Mouse (Mus musculus): Measurements from ENCODE around the gene Med10.

Med10 gene

DNA sequence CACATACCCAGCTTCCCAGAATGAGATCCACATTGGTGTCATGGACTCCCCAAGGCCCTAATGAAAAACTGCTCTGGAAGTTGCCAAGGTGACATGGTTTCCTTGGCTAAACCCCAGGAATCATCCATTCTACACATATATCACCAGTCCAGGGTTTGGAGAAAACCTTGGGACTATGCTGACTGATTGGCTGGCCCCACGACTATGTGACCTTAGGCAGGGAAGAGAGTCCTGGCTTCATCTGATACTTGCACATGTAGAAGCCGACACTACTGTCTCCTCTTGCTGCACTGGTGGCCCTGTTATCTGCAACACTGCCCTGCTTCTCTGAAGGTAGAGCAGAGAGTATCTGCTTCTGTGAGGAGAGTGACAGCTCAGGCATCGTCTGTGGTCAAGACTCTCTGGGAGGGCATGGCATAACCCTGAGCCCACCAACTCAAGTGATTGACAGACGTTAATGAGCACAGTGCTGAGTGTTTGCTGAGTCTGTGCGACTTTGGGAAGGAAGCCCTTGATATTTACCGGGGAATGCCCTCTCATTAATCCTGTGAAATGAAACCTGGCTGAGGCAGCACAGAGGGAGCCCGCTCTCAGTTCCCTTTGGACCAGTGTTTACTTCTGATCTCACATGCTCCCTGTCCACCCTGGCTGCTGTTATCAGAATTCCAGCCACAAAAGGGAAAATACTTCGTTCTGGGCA lies 23.4 kb downstream of the Med10 start:
- peak in 1 of 2 experiments; percentile 83 for DNase-seq (ENCODE audit: inconsistent age in 2 of 2, low spot score in 1 of 2)

DNA sequence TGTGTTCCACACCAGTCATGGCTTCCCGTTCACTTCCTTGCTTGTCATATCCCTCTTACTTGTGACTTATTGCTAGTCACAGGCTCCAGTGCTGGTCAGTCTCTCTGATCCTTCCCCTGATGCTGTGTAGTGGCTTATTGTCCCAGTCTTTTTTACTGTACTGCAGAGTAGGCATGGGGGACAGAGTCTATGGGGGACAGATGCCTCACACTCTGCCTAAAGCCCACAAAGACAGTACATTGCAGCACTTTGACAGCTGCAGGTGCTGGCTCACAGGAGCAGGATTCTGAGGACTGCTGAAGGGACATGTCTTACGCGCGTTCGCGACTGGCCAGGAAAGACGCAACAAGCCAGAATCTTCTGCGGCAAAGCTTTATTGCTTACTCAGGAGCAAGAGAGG lies 28.4 kb downstream of the Med10 start:
- DNase-seq (ENCODE audit: inconsistent age in 2 of 2, low spot score in 1 of 2): no peak

DNA sequence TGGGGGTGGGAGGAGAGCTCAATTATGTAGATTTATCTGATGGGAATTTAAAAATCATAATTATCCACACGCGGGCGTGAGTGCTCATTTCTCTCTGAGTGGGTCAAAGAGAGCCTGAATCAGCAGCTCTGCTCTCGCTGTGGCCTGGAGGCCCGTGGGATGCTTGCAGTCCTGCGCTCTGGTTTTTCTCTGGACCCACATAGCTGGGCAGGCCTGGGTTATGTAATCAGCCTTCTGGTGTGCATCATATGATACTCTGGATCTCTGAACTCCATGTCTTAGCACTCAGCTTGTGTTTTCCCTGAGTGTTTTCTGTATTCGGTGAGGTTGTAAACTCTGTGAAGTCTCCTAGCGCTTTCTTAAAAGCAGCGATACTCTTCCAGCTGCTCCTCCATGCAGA lies 30.4 kb downstream of the Med10 start:
- DNase-seq (ENCODE audit: inconsistent age in 2 of 2, low spot score in 1 of 2): no peak

DNA sequence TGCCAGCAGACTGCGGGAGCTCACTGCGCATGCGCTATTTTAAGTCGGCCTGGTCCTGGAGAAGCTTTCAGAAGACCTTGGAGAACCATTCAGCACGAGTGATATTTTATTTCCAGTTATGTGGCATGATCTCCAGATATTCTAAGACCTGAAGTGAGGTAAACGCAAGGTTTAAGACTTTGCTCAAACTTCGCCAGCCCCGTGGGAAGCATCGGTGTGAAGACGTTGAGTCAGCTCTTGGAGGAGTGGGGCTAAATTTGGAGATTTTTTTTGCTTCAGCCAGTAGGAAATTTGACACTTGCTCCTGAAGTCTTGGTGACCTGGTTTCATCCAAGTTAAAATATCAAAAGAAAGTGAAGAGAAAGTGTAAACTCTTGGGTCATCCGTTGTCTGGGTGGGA lies 31.2 kb downstream of the Med10 start:
- DNase-seq (ENCODE audit: inconsistent age in 2 of 2, low spot score in 1 of 2): no peak

DNA sequence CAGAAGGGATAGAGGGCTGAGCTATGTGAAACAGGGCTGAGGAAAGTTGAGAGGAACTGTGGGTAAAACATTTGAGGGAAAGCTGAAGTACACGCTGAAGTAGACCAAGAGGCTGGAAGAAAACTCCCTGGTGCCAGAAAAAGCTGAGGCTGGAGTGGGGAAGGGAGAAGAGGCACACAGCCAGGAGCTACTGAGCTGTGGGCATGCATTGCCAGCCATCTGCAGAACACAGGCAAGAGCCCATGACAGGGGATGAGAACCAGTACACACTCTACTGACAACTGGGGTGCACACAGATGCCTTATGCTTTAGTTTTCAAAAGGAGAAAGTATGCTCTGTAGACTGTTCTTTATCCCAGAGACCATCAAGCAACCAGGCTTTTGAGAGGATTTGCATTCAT lies 43.4 kb downstream of the Med10 start:
- no peak for DNase-seq (ENCODE audit: inconsistent age in 2 of 2, low spot score in 1 of 2)

DNA sequence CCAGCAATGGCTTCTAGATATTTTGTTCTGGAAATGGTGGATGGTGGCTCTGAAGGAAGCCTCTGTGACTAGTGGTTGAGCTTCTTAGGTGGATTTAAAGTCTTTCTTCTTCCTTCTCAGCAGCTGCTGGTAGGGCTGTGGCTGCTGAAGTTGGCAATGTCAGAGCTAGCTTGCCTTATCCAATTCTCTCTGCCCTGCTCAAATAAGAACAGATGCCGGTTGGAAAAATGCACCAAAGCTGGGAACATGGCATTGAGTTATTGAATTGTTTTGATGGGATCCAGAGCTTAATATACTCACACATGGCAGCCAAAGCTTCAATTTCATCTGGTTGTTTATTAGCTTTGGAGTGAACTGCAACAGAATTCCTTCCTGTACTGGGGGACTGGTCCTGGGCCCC lies 47.4 kb downstream of the Med10 start:
- DNase-seq (ENCODE audit: inconsistent age in 2 of 2, low spot score in 1 of 2): no peak

DNA sequence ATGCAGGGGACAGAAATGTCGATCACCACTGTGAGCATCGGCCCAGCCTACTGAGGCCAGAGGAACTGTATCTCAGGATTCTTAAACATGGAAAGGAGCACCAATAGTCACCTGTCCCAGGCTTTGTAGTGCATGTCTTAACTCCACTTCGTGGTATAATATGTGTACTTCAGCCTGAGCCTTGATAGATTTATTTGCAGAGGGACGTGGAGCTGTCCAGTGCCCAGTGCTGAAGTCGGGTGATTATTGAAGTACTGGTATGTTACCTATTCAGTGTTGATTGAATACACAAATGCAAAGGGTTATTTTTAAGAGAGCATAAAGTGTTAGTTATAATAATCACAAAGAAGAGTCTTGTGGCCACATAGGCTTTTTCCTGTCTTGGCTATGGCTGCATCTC lies 50.1 kb downstream of the Med10 start:
- peak in 1 of 2 experiments; percentile 49 for DNase-seq (ENCODE audit: inconsistent age in 2 of 2, low spot score in 1 of 2)

DNA sequence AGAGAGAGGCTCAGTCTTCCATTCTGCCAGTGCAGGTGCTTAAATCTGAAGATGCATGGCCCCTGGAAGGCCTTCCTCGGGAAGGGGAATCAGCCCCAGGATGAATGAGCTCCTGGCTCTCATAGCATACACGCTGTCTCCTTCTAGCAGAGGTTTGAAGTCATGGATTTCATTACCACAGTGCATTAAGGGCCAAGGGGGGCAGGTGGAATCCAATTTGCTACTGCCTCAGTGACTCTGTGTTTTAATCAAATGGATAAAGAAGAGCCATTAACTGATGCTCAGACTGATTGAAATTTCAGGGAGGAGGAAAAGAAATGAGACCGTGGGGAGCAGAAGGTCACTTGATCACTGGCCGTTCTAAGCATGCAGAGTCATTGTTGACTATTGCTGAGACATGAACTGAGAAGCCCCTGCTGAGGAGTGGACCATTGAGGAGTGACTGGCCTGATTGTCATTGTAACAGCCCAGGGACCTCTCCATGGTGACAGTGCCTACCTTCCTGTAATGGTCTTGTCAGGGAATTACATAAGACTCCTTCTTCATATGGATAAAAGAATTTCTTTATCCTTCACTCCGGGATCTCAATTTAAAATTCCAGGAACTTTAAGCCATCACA lies 51.3 kb downstream of the Med10 start:
- DNase-seq (ENCODE audit: inconsistent age in 2 of 2, low spot score in 1 of 2): no peak

DNA sequence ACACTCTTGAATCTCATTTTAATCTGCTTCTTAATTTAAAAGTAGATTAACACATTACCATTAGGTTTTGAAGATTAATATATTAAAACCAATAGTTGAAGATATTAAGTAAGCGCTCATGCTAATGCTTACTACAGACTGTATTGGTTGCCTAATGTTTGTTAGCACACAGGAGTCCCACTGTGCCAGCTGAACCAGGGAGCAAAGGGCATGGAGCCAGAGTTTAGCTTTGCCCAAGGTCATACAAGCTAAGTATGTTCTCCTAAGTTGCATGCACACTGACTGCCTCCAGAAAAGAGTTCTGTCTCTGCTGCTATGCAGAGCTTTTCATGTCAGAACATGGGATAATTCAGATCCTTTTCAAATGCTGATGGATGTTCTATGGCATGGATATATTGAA lies 53.7 kb downstream of the Med10 start:
- peak in 1 of 2 experiments; percentile 49 for DNase-seq (ENCODE audit: inconsistent age in 2 of 2, low spot score in 1 of 2)

DNA sequence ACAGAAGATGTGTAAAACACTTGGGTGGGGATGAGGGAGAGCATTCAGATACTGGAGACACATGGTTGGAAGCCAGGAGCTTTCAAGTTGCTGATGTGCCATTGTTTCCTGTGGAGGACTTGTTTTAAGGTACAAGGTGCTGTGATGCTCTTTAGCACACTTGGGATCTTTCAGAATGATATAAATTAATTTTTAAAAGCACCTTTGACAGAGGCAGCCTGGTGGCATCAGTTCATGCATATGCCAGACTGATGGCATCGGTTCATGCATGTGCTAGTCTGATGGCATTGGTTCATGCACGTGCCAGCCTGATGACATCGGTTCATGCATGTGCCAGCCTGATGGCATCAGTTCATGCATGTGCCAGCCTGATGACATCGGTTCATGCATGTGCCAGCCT lies 60.1 kb downstream of the Med10 start:
- DNase-seq (ENCODE audit: inconsistent age in 2 of 2, low spot score in 1 of 2): no peak

DNA sequence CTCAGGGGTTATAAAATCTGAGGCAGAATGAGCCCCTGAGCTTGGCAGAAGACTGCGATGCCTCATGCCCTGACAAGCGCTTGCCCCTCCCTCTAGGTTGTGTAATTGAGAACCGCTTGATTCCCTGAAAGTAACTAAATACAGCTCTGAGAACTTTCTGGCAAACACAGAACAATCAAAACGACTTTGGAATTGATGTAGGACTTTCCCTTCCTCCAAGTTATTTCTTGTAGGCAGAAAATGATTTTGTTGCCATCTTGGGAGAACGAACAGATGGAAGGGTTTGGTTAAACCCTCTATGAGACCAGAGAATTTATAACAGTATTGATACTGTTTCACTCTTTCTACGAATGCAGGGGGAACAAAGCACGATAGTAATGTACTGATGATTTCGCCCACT lies 62.7 kb downstream of the Med10 start:
- no peak for DNase-seq (ENCODE audit: inconsistent age in 2 of 2, low spot score in 1 of 2)
